Mouse (Mus musculus) limb, embryonic 11.5 days (tissue): ENCODE data around the gene Zfp454. TPM values are rescaled to one million over a fixed set of nuclear protein-coding genes. Genes with fewer than 3 reads are reported as not detected.

Experiments
- ATAC-seq: fragments of 200-750 bp; cut with Nextera tagmentation; 2 replicates; pipeline ENCODE4 v1.8.0; 2017; ENCODE audit warnings: low read depth; ENCODE audit not compliant: insufficient number of reproducible peaks, low FRiP score, low TSS enrichment
- DNase-seq: peaks from one replicate; pipeline ENCODE4 v3.0.0-alpha.2; 2015; ENCODE audit warnings: low spot score
- H3K27ac ChIP-seq: fragments of 300-500 bp; sonication (generic); replicated peaks from 2 replicates; pipeline ENCODE4 v1.5.1; 2014; ENCODE audit warnings: low read depth, mild to moderate bottlenecking, low read length
- H3K27me3 ChIP-seq: fragments of 300-500 bp; sonication (generic); 2 replicates; pipeline ENCODE4 v1.6.1; 2014; ENCODE audit warnings: mild to moderate bottlenecking, low read length, mixed read lengths; ENCODE audit not compliant: control insufficient read depth, insufficient read depth
- H3K36me3 ChIP-seq: fragments of 300-500 bp; sonication (generic); 2 replicates; pipeline ENCODE4 v1.6.1; 2014; ENCODE audit warnings: mild to moderate bottlenecking, low read length, moderate library complexity, mixed read lengths; ENCODE audit not compliant: control insufficient read depth, insufficient read depth
- H3K4me1 ChIP-seq: fragments of 300-500 bp; sonication (generic); 2 replicates; pipeline ENCODE4 v1.6.1; 2014; ENCODE audit warnings: low read length, mixed read lengths; ENCODE audit not compliant: control insufficient read depth, insufficient read depth
- H3K4me2 ChIP-seq: fragments of 300-500 bp; sonication (generic); 2 replicates; pipeline ENCODE4 v1.6.1; 2014; ENCODE audit warnings: low read depth, mild to moderate bottlenecking, moderate library complexity; ENCODE audit not compliant: severe bottlenecking
- H3K4me3 ChIP-seq: fragments of 300-500 bp; sonication (generic); 2 replicates; pipeline ENCODE4 v1.5.1; 2014; ENCODE audit warnings: low read depth, low read length
- H3K9ac ChIP-seq: fragments of 300-500 bp; sonication (generic); 2 replicates; pipeline ENCODE4 v1.6.1; 2014; ENCODE audit warnings: mild to moderate bottlenecking, low read length
- H3K9me3 ChIP-seq: fragments of 300-500 bp; sonication (generic); 2 replicates; pipeline ENCODE4 v1.6.1; 2016; ENCODE audit warnings: low read length; ENCODE audit not compliant: control insufficient read depth
- WGBS: fragments of 180-500 bp; shearing (Covaris S2); extraction: QIAGEN DNeasy Blood & Tissue Kit; methylation state at CpG from one replicate; pipeline ENCODE4 v1.1.7; 2014; 5-methylcytosine and 5-hydroxymethylcytosine counted together
- polyA plus RNA-seq: library from polyadenylated mRNA; unstranded; fragments of >200 nt; fragmentation: Nextera tagmentation; extraction: Ambion mirVana; gene quantifications from 2 replicates; pipeline ENCODE4 v1.2.1, GENCODE M21; 2014

Gene Zfp454
- polyA plus RNA-seq, 1 experiment from 2014 or later, result 15.5 TPM

DNA sequence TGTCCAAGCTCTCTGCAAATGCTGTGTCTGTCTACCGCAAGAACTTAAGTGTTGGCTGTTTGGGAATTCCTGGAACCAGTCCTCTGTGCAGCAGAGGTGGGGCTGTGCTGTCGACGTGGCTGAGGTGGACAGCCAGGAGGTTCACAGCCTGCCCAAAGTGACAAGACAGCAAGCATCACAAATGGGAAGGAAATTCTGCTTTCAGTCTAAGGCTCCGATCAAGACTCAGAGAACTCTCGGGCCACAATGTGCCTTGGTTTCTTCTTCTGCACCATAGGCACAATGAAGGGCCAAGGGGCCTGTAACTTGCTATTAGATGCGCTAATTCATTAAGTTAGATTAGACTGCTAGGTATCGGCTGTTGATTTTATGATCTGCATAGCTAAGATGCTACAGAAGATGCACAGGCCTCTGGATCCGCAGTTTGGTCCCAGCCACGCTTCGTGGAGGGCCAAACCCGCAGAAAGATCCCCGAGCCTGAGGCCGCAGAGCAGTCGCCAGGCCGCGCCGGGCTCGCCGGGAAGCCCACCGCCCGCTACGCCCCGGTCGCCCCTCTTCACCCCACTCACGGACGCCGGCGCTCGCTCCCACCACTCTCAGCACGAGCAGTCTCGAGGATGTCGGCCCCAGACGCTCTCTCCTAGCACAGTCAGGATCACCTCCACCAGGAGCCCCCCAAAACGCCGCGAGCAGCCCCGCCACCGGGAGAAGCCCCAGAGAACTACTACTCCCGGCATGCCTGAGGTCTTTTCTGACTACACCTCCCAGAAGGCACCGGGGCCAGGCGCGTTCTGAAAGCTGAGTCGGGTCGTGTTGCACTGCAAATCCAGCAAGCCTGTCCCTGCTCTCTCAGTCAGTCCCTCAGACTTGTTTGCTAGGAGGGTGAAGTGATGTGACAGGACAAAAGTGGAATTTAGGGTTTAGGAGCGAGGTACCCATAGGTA is 60.2 kb downstream of the Zfp454 start, which contains the start of gene Zfp354c:
Gene Zfp354c, minus strand, starts transcription at position 715 of the 944 bp plus-strand sequence.
- peak within 1 kb of the TSS; percentile 72 for H3K4me3 ChIP-seq
- no peaks in the 10 kb centered on the region for H3K9me3 ChIP-seq
- no peak within 1 kb of the TSS for H3K27ac ChIP-seq
- DNase-seq, result peak; percentile 95
- H3K36me3 ChIP-seq, result peaks cover 8% of the 10 kb centered on the region; the same call in 1 of the 2 replicates
- ATAC-seq, result peak; percentile 96
- H3K27me3 ChIP-seq, result no peaks in the 10 kb centered on the region
- H3K4me1 ChIP-seq, result peaks cover 3% of the 10 kb centered on the region; the same call in 1 of the 2 replicates
- peak within 1 kb of the TSS; percentile 84 for H3K9ac ChIP-seq
- H3K4me2 ChIP-seq, result peak within 1 kb of the TSS; percentile 76
- WGBS, result 2% methylated on average over 41 of the region's 45 CpGs

DNA sequence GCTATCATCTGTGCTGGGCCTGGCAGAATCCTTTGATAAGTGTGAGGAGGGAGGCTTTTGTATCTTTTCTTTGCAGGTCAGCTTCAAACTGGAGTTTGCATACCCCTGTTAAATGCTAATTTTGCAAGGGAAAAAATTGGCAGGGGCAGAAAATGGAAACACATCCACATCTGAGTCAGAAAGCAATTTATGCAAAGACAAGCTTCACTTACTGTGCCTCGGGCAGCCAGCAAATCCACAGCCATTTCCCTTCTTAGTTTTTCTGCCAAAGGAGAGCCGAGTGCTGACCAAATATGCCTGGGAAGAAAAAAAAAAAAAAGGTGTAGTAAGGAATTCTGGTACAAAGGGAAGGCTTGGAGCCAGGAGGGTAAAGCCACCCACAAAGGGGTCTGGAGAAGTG is 61.2 kb downstream of the Zfp454 start:
- Histone ChIP-seq H3K4me2 (peak overlapping the region; percentile 76), H3K9me3 (no peaks in the 10 kb centered on the region), H3K4me1 (peaks cover 3% of the 10 kb centered on the region; the same call in 1 of the 2 replicates), H3K36me3 (peaks cover 8% of the 10 kb centered on the region; the same call in 1 of the 2 replicates), H3K4me3 (peak overlapping the region; percentile 72; the same call in 1 of the 2 replicates), H3K9ac (peak overlapping the region; percentile 84; the same call in 1 of the 2 replicates), H3K27ac (no peak overlapping the region), H3K27me3 (no peaks in the 10 kb centered on the region)
- DNase-seq (no peak), ATAC-seq (no peak)
- WGBS, result 79% methylated on average over 2 of the region's 2 CpGs

Other genes starting within 250 kb of the Zfp454 start
- 44.3 and 50.6 TPM in 2 replicates for gene Zfp354c, start 59.9 kb downstream of the Zfp454 start, polyA plus RNA-seq
- gene Zfp879, start 46.1 kb downstream of the Zfp454 start, polyA plus RNA-seq, result 1.2 and 1.5 TPM in 2 replicates
- gene Grm6, start 37.0 kb downstream of the Zfp454 start, polyA plus RNA-seq, result 0.11 and 0.16 TPM in 2 replicates
- gene Zfp2, start 28.5 kb upstream of the Zfp454 start, polyA plus RNA-seq, result 16.6 and 21.3 TPM in 2 replicates
- gene Zfp354b, start 44.0 kb upstream of the Zfp454 start, polyA plus RNA-seq, result 1.2 and 1.3 TPM in 2 replicates
- gene 4933414I15Rik, start 56.1 kb upstream of the Zfp454 start, polyA plus RNA-seq, result not detected in 2 replicates
- not detected in 2 replicates for gene Prop1, start 66.1 kb upstream of the Zfp454 start, polyA plus RNA-seq
- not detected in 2 replicates for gene Olfr1378, start 78.9 kb upstream of the Zfp454 start, polyA plus RNA-seq
- not detected in 2 replicates for gene Olfr1377, start 94.3 kb upstream of the Zfp454 start, polyA plus RNA-seq
- not detected in 2 replicates for gene Olfr51, start 115.9 kb upstream of the Zfp454 start, polyA plus RNA-seq
- gene Olfr54, start 126.6 kb upstream of the Zfp454 start, polyA plus RNA-seq, result not detected in 2 replicates
- not detected in 2 replicates for gene Olfr1375, start 160.5 kb upstream of the Zfp454 start, polyA plus RNA-seq
- 9.4 and 9.6 TPM in 2 replicates for gene Zfp354a, start 171.6 kb upstream of the Zfp454 start, polyA plus RNA-seq